Comparison of ENCODE assay signal across 32 mouse cellular contexts in genomic region chr3:69765206-69765605, GRCm38 (mm10).
"Had no signal": no experiment of that assay in that cellular context is flagged by ENCODE, and none has a peak within 500 bp of the region (broad histone marks: within the 10 kb centered on the region; RNA-seq: fewer than 3 reads in every experiment).

No protein-coding gene starts in this region.

- H3K27ac ChIP-seq: limb, embryonic 10.5 days; limb, embryonic 12.5 days; limb, embryonic 13.5 days; limb, embryonic 15.5 days; liver, embryonic 12.5 days; liver, embryonic 13.5 days; liver, embryonic 14.5 days; liver, embryonic 15.5 days; lung, embryonic 15.5 days; macrophage; midbrain, embryonic 10.5 days; midbrain, embryonic 12.5 days; midbrain, embryonic 13.5 days; midbrain, embryonic 15.5 days; neural tube, embryonic 12.5 days had no signal

- H3K4me2 ChIP-seq: limb, embryonic 12.5 days; limb, embryonic 13.5 days; limb, embryonic 15.5 days; liver, embryonic 11.5 days; liver, embryonic 12.5 days; liver, embryonic 13.5 days; liver, embryonic 15.5 days; lung, embryonic 14.5 days; lung, embryonic 15.5 days; midbrain, embryonic 11.5 days; midbrain, embryonic 12.5 days; midbrain, embryonic 13.5 days; midbrain, embryonic 15.5 days; neural tube, embryonic 12.5 days had no signal

- H3K9ac ChIP-seq: limb, embryonic 12.5 days; limb, embryonic 13.5 days; limb, embryonic 15.5 days; liver, embryonic 12.5 days; liver, embryonic 13.5 days; liver, embryonic 14.5 days; liver, embryonic 15.5 days; liver, postnatal 0 days; lung, embryonic 14.5 days; lung, embryonic 15.5 days; midbrain, embryonic 12.5 days; midbrain, embryonic 13.5 days; midbrain, embryonic 15.5 days; neural tube, embryonic 12.5 days had no signal

- H3K36me3 ChIP-seq: liver, embryonic 15.5 days had no signal

- DNase-seq: left cerebral cortex, postnatal 4 days; liver; liver, embryonic 13.5 days; liver, postnatal 0 days; lung, adult 18-20 months; lung, adult 2 months; lung, embryonic 14.5 days; lung, postnatal 10 days; lung, postnatal 14 days; lung, postnatal 36 days; lung, postnatal 4 days; midbrain, embryonic 14.5 days had no signal

- H3K4me3 ChIP-seq: limb, embryonic 10.5 days; limb, embryonic 12.5 days; limb, embryonic 13.5 days; limb, embryonic 15.5 days; liver, embryonic 12.5 days; liver, embryonic 13.5 days; liver, embryonic 15.5 days; lung, embryonic 15.5 days; megakaryocyte, embryonic 14.5 days; midbrain, embryonic 10.5 days; midbrain, embryonic 12.5 days; midbrain, embryonic 13.5 days; midbrain, embryonic 15.5 days; myocyte; neural tube, embryonic 12.5 days had no signal

- ATAC-seq: liver, embryonic 12.5 days; liver, postnatal 0 days; lung, postnatal 0 days; midbrain, embryonic 13.5 days; midbrain, embryonic 15.5 days; midbrain, embryonic 16.5 days had no signal

- H3K4me1 ChIP-seq: limb, embryonic 10.5 days; limb, embryonic 12.5 days; limb, embryonic 13.5 days; limb, embryonic 15.5 days; liver, embryonic 12.5 days; liver, embryonic 13.5 days; liver, embryonic 15.5 days; megakaryocyte, embryonic 14.5 days; midbrain, embryonic 10.5 days; midbrain, embryonic 12.5 days; midbrain, embryonic 13.5 days; midbrain, embryonic 15.5 days; neural tube, embryonic 12.5 days had no signal

- H3K9me3 ChIP-seq: limb, embryonic 10.5 days; limb, embryonic 12.5 days; limb, embryonic 13.5 days; limb, embryonic 15.5 days; liver, embryonic 12.5 days; liver, embryonic 13.5 days; liver, embryonic 15.5 days; lung, embryonic 15.5 days; megakaryocyte, embryonic 14.5 days; midbrain, embryonic 10.5 days; midbrain, embryonic 12.5 days; midbrain, embryonic 13.5 days; midbrain, embryonic 15.5 days; neural tube, embryonic 12.5 days had no signal

- H3K27me3 ChIP-seq: limb, embryonic 12.5 days; limb, embryonic 13.5 days; limb, embryonic 15.5 days; liver, embryonic 12.5 days; liver, embryonic 13.5 days; liver, embryonic 15.5 days; lung, embryonic 15.5 days; megakaryocyte, embryonic 14.5 days; midbrain, embryonic 12.5 days; midbrain, embryonic 13.5 days; midbrain, embryonic 15.5 days; neural tube, embryonic 12.5 days had no signal
